Mouse (Mus musculus) ES-E14 (cell line): ENCODE results near the gene Serpina11.

Experiments
- HCFC1 ChIP-seq: IDR thresholded peaks from 2 replicates; pipeline ENCODE4 v1.6.1; 2012; ENCODE audit warnings: low read length, inconsistent platforms, borderline replicate concordance; ENCODE audit not compliant: insufficient read depth
- MAFK ChIP-seq: IDR thresholded peaks from 2 replicates; pipeline ENCODE4 v1.6.1; 2014; ENCODE audit warnings: mild to moderate bottlenecking, low read depth, low read length, inconsistent platforms; ENCODE audit not compliant: insufficient read depth
- ZC3H11A ChIP-seq: IDR thresholded peaks from 2 replicates; pipeline ENCODE4 v1.6.1; 2012; ENCODE audit warnings: low read depth, mild to moderate bottlenecking, inconsistent platforms, low read length, borderline replicate concordance

DNA sequence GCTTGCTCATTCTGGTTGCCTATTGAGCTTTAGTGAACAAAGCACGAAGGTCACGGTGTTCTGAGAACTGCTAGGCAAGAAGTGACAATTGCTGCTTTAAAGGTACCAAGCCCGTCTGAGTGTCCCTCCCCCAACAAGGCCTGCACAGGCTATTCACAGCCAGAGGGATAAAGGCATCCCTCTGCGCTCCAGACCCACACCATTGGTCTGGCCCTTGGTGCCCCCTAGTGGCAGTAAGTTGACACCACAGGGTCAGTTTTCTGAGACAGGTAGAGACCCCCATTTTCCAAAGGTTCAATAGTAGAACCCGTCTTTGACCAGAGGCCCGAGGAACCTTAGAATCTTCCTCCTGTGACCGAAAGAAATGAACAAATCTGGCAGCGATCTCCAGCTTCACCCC, 40.2 kb upstream of the Serpina11 start:
- TF ChIP-seq MAFK (no peak), ZC3H11A (no peak), HCFC1 (no peak)
